Mouse (Mus musculus): ENCODE data around the gene Olfr19. TPM values are rescaled to one million over a fixed set of nuclear protein-coding genes. Genes with fewer than 3 reads are reported as not detected.
"Not testable (repeated sequence)": the region's sequence is repeated elsewhere in the genome, so short reads cannot be mapped to it uniquely, and the experiment has no call there.

Gene Olfr19
- polyA plus RNA-seq (2015; fragmentation: Nextera tagmentation; extraction: Ambion mirVana), result not detected in 2 replicates

GRCm38 (mm10) chr16:16676305-16676704 lies at the start of gene Olfr19:
Gene Olfr19 (minus strand): TSS chr16:16676405.
- no peaks in the 10 kb centered on the region for H3K4me1 ChIP-seq (replicated peaks; ENCODE audit: control insufficient read depth, insufficient read depth, low read length)
- no peak within 1 kb of the TSS for H3K4me2 ChIP-seq (ENCODE audit: low read depth, low read length)
- no peaks in the 10 kb centered on the region for H3K27me3 ChIP-seq (ENCODE audit: control insufficient read depth, insufficient read depth, low read depth, low read length)
- no peak within 1 kb of the TSS for H3K27ac ChIP-seq (ENCODE audit: low read length)
- no peaks in the 10 kb centered on the region for H3K9me3 ChIP-seq (ENCODE audit: control insufficient read depth, low read length)
- H3K9ac ChIP-seq (ENCODE audit: low read length), result no peak within 1 kb of the TSS
- no peaks in the 10 kb centered on the region for H3K36me3 ChIP-seq (ENCODE audit: control insufficient read depth, insufficient read depth, low read length)
- no peak for ATAC-seq (ENCODE audit: low read depth)
- H3K4me3 ChIP-seq (ENCODE audit: low read length), result no peak within 1 kb of the TSS
- WGBS, result 52% methylated on average over 2 of the region's 2 CpGs

- no peak for ATAC-seq (ENCODE audit: low read depth)
- Histone ChIP-seq H3K27ac (ENCODE audit: low read length) (no peak overlapping the region), H3K27me3 (ENCODE audit: control insufficient read depth, insufficient read depth, low read depth, low read length) (no peaks in the 10 kb centered on the region), H3K4me3 (ENCODE audit: low read length) (no peak overlapping the region), H3K9ac (ENCODE audit: low read length) (no peak overlapping the region), H3K9me3 (ENCODE audit: control insufficient read depth, low read length) (no peaks in the 10 kb centered on the region), H3K4me2 (ENCODE audit: low read depth, low read length) (no peak overlapping the region), H3K36me3 (ENCODE audit: control insufficient read depth, insufficient read depth, low read length) (no peaks in the 10 kb centered on the region), H3K4me1 (replicated peaks; ENCODE audit: control insufficient read depth, insufficient read depth, low read length) (no peaks in the 10 kb centered on the region)
- WGBS, result 53% methylated on average over 3 of the region's 3 CpGs
Measured at GRCm38 (mm10) chr16:16684975-16685374, 8.8 kb upstream of the Olfr19 start.

- no peak overlapping the region for H3K4me2 ChIP-seq (ENCODE audit: low read depth, low read length)
- H3K9me3 ChIP-seq (ENCODE audit: control insufficient read depth, low read length), result no peaks in the 10 kb centered on the region
- H3K27me3 ChIP-seq (ENCODE audit: control insufficient read depth, insufficient read depth, low read depth, low read length), result no peaks in the 10 kb centered on the region
- H3K36me3 ChIP-seq (ENCODE audit: control insufficient read depth, insufficient read depth, low read length), result no peaks in the 10 kb centered on the region
- ATAC-seq (ENCODE audit: low read depth), result no peak
- 66% methylated on average over 2 of the region's 2 CpGs for WGBS
- H3K9ac ChIP-seq (ENCODE audit: low read length), result no peak overlapping the region
- no peaks in the 10 kb centered on the region for H3K4me1 ChIP-seq (replicated peaks; ENCODE audit: control insufficient read depth, insufficient read depth, low read length)
- H3K27ac ChIP-seq (ENCODE audit: low read length), result no peak overlapping the region
- no peak overlapping the region for H3K4me3 ChIP-seq (ENCODE audit: low read length)
Measured at GRCm38 (mm10) chr16:16684053-16684452, 7.8 kb upstream of the Olfr19 start.

GRCm38 (mm10) chr16:16664994-16665393 lies 11.2 kb downstream of the Olfr19 start:
- H3K36me3 ChIP-seq (ENCODE audit: control insufficient read depth, insufficient read depth, low read length), result no peaks in the 10 kb centered on the region
- ATAC-seq (ENCODE audit: low read depth), result no peak
- no peak overlapping the region for H3K4me3 ChIP-seq (ENCODE audit: low read length)
- H3K27ac ChIP-seq (ENCODE audit: low read length), result no peak overlapping the region
- H3K4me1 ChIP-seq (replicated peaks; ENCODE audit: control insufficient read depth, insufficient read depth, low read length), result no peaks in the 10 kb centered on the region
- no peak overlapping the region for H3K4me2 ChIP-seq (ENCODE audit: low read depth, low read length)
- H3K9me3 ChIP-seq (ENCODE audit: control insufficient read depth, low read length), result no peaks in the 10 kb centered on the region
- H3K27me3 ChIP-seq (ENCODE audit: control insufficient read depth, insufficient read depth, low read depth, low read length), result no peaks in the 10 kb centered on the region
- H3K9ac ChIP-seq (ENCODE audit: low read length), result no peak overlapping the region
- 72% methylated on average over 4 of the region's 4 CpGs for WGBS

- not testable (repeated sequence) for H3K9ac ChIP-seq (ENCODE audit: low read length)
Measured at GRCm38 (mm10) chr16:16664516-16664915, 11.7 kb downstream of the Olfr19 start.

GRCm38 (mm10) chr16:16645148-16645547 lies 31.1 kb downstream of the Olfr19 start:
- H3K27me3 ChIP-seq (ENCODE audit: control insufficient read depth, insufficient read depth, low read depth, low read length), result no peaks in the 10 kb centered on the region
- H3K4me2 ChIP-seq (ENCODE audit: low read depth, low read length), result no peak overlapping the region
- H3K4me3 ChIP-seq (ENCODE audit: low read length), result no peak overlapping the region
- no peaks in the 10 kb centered on the region for H3K9me3 ChIP-seq (ENCODE audit: control insufficient read depth, low read length)
- H3K27ac ChIP-seq (ENCODE audit: low read length), result no peak overlapping the region
- WGBS, result 81% methylated on average over 1 of the region's 1 CpGs
- no peaks in the 10 kb centered on the region for H3K36me3 ChIP-seq (ENCODE audit: control insufficient read depth, insufficient read depth, low read length)
- H3K9ac ChIP-seq (ENCODE audit: low read length), result no peak overlapping the region
- ATAC-seq (ENCODE audit: low read depth), result no peak
- H3K4me1 ChIP-seq (replicated peaks; ENCODE audit: control insufficient read depth, insufficient read depth, low read length), result no peaks in the 10 kb centered on the region

More at GRCm38 (mm10) chr16:16664516-16664915, 11.7 kb downstream of the Olfr19 start:
- not testable (repeated sequence) for H3K36me3 ChIP-seq (ENCODE audit: control insufficient read depth, insufficient read depth, low read length); H3K4me2 ChIP-seq (ENCODE audit: low read depth, low read length); H3K27ac ChIP-seq (ENCODE audit: low read length); H3K4me3 ChIP-seq (ENCODE audit: low read length); ATAC-seq (ENCODE audit: low read depth); H3K4me1 ChIP-seq (replicated peaks; ENCODE audit: control insufficient read depth, insufficient read depth, low read length); H3K9me3 ChIP-seq (ENCODE audit: control insufficient read depth, low read length); H3K27me3 ChIP-seq (ENCODE audit: control insufficient read depth, insufficient read depth, low read depth, low read length)

- no peak for ATAC-seq (ENCODE audit: low read depth)
- no peaks in the 10 kb centered on the region for H3K27me3 ChIP-seq (ENCODE audit: control insufficient read depth, insufficient read depth, low read depth, low read length)
- H3K36me3 ChIP-seq (ENCODE audit: control insufficient read depth, insufficient read depth, low read length), result no peaks in the 10 kb centered on the region
- H3K27ac ChIP-seq (ENCODE audit: low read length), result no peak overlapping the region
- H3K4me2 ChIP-seq (ENCODE audit: low read depth, low read length), result no peak overlapping the region
- no peaks in the 10 kb centered on the region for H3K4me1 ChIP-seq (replicated peaks; ENCODE audit: control insufficient read depth, insufficient read depth, low read length)
- H3K9ac ChIP-seq (ENCODE audit: low read length), result no peak overlapping the region
- no peaks in the 10 kb centered on the region for H3K9me3 ChIP-seq (ENCODE audit: control insufficient read depth, low read length)
- no peak overlapping the region for H3K4me3 ChIP-seq (ENCODE audit: low read length)
Measured at GRCm38 (mm10) chr16:16633730-16634129, 42.5 kb downstream of the Olfr19 start.

Other genes with a start within 250 kb of the Olfr19 start
- gene Fgd4, start 75.9 kb downstream of the Olfr19 start, polyA plus RNA-seq (2015; fragmentation: Nextera tagmentation; extraction: Ambion mirVana), result 5.3 and 6.5 TPM in 2 replicates
- gene Spag6l, start 153.1 kb upstream of the Olfr19 start, polyA plus RNA-seq (2015; fragmentation: Nextera tagmentation; extraction: Ambion mirVana), result 8.3 and 11.8 TPM in 2 replicates
- gene Igll1, start 187.6 kb upstream of the Olfr19 start, polyA plus RNA-seq (2015; fragmentation: Nextera tagmentation; extraction: Ambion mirVana), result 0.41 and 0.93 TPM in 2 replicates
- 64.1 and 69.5 TPM in 2 replicates for gene Top3b, start 194.3 kb upstream of the Olfr19 start, polyA plus RNA-seq (2015; fragmentation: Nextera tagmentation; extraction: Ambion mirVana)
- 2.6 and 4.7 TPM in 2 replicates for gene Vpreb1, start 194.4 kb upstream of the Olfr19 start, polyA plus RNA-seq (2015; fragmentation: Nextera tagmentation; extraction: Ambion mirVana)
- gene Ppm1f, start 220.1 kb upstream of the Olfr19 start, polyA plus RNA-seq (2015; fragmentation: Nextera tagmentation; extraction: Ambion mirVana), result 37.2 and 38.2 TPM in 2 replicates